Mouse (Mus musculus): ENCODE data around the gene Kazald1.

GRCm38 (mm10) chr19:45047417-45047934 is 27.6 kb upstream of the Kazald1 start, which contains the start of gene Sfxn3:
- TF ChIP-seq EP300 (IDR thresholded peaks at IDR 0.05; ENCODE audit: low read depth) = no peak
- TF ChIP-seq CTCF (IDR thresholded peaks at IDR 0.05; ENCODE audit: low read depth) = peak; percentile 94

Data from liver, embryonic 14.5 days (tissue).